Mouse (Mus musculus) heart, embryonic 14.5 days (tissue): ENCODE measurements around the gene Acbd3. TPM values are rescaled to one million over a fixed set of nuclear protein-coding genes. Genes with fewer than 3 reads are reported as not detected.
A peak's percentile ranks its signal among the peaks of the same experiment; 100 is the strongest.

ENCODE experiments used
- ATAC-seq: fragments of 200-750 bp; cut with Nextera tagmentation; 2 replicates; pipeline ENCODE4 v1.8.0; 2017; ENCODE audit warnings: low read depth, moderate TSS enrichment; ENCODE audit not compliant: insufficient number of reproducible peaks, insufficient read depth, low FRiP score
- H3K27ac ChIP-seq, 2 experiments: fragments of 200-500 bp in 1 of 2; fragments of 300-500 bp in 1 of 2; sonication (generic) in 1 of 2; replicated peaks in 1 of 2; 2 replicates each; pipeline ENCODE4 v1.5.1; 2012 to 2014; ENCODE audit warnings: low read depth in 2 of 2, low read length in 2 of 2, control low read depth in 1 of 2, mild to moderate bottlenecking in 1 of 2, mixed read lengths in 1 of 2; ENCODE audit not compliant: control insufficient read depth in 1 of 2, insufficient read depth in 1 of 2
- H3K27me3 ChIP-seq: fragments of 300-500 bp; sonication (generic); 2 replicates; pipeline ENCODE4 v1.6.1; 2014; ENCODE audit warnings: mild to moderate bottlenecking, low read length, control low read depth; ENCODE audit not compliant: control insufficient read depth, insufficient read depth
- H3K36me3 ChIP-seq: fragments of 300-500 bp; sonication (generic); 2 replicates; pipeline ENCODE4 v1.6.1; 2014; ENCODE audit warnings: mild to moderate bottlenecking, control low read depth, low read length, mixed read lengths; ENCODE audit not compliant: control insufficient read depth, insufficient read depth
- H3K4me1 ChIP-seq, 2 experiments: fragments of 200-500 bp in 1 of 2; fragments of 300-500 bp in 1 of 2; sonication (generic) in 1 of 2; 2 replicates each; pipeline ENCODE4 v1.6.1; 2012 to 2014; ENCODE audit warnings: low read length in 2 of 2, control low read depth in 1 of 2, mixed read lengths in 1 of 2; ENCODE audit not compliant: control insufficient read depth in 2 of 2, insufficient read depth in 2 of 2
- H3K4me2 ChIP-seq: fragments of 300-500 bp; sonication (generic); 2 replicates; pipeline ENCODE4 v1.6.1; 2014; ENCODE audit warnings: mild to moderate bottlenecking, low read length
- H3K4me3 ChIP-seq, 2 experiments: fragments of 200-500 bp in 1 of 2; fragments of 300-500 bp in 1 of 2; sonication (generic) in 1 of 2; 2 replicates each; pipeline ENCODE4 v1.5.1; 2012 to 2014; ENCODE audit warnings: low read length in 2 of 2, mild to moderate bottlenecking in 2 of 2, control low read depth in 1 of 2, low read depth in 1 of 2, moderate library complexity in 1 of 2; ENCODE audit not compliant: control insufficient read depth in 1 of 2, insufficient read depth in 1 of 2
- H3K9ac ChIP-seq: fragments of 300-500 bp; sonication (generic); 2 replicates; pipeline ENCODE4 v1.6.1; 2014; ENCODE audit warnings: mild to moderate bottlenecking, low read length
- H3K9me3 ChIP-seq: fragments of 300-500 bp; sonication (generic); 2 replicates; pipeline ENCODE4 v1.6.1; 2016; ENCODE audit warnings: low read length, control low read depth; ENCODE audit not compliant: control insufficient read depth
- WGBS: fragments of 180-500 bp; shearing (Covaris S2); extraction: QIAGEN DNeasy Blood & Tissue Kit; methylation state at CpG from one replicate; pipeline ENCODE4 v1.1.7; 2014; 5-methylcytosine and 5-hydroxymethylcytosine counted together
- polyA plus RNA-seq: library from polyadenylated mRNA; unstranded; fragments of >200 nt; fragmentation: Nextera tagmentation; extraction: Ambion mirVana; gene quantifications from 2 replicates; pipeline ENCODE4 v1.2.1, GENCODE M21; 2014

The Acbd3 gene
- polyA plus RNA-seq, 1 experiment from 2014 or later, result 23.7 TPM

GRCm38 (mm10) chr1:180799253-180799652, 73.4 kb downstream of the Acbd3 start:
- no peak overlapping the region for H3K9ac ChIP-seq
- H3K4me2 ChIP-seq, result no peak overlapping the region
- H3K4me1 ChIP-seq, result peaks cover 0 to 6% of the 10 kb centered on the region in 2 experiments; a peak in 1 of 4 replicates
- H3K36me3 ChIP-seq, result peaks cover 36% of the 10 kb centered on the region
- ATAC-seq, result no peak
- WGBS, result 85% methylated on average over 5 of the region's 5 CpGs
- H3K4me3 ChIP-seq, result no peak overlapping the region
- H3K27ac ChIP-seq, result no peak overlapping the region
- peaks cover 6% of the 10 kb centered on the region; the same call in 1 of the 2 replicates for H3K9me3 ChIP-seq
- H3K27me3 ChIP-seq, result no peaks in the 10 kb centered on the region

- Histone ChIP-seq H3K4me3 (no peak overlapping the region), H3K4me2 (no peak overlapping the region), H3K9ac (no peak overlapping the region), H3K4me1 (peaks cover 0 to 6% of the 10 kb centered on the region in 2 experiments; a peak in 1 of 4 replicates), H3K9me3 (peaks cover 6% of the 10 kb centered on the region; the same call in 1 of the 2 replicates), H3K27me3 (no peaks in the 10 kb centered on the region), H3K36me3 (peaks cover 44% of the 10 kb centered on the region), H3K27ac (no peak overlapping the region)
- no peak for ATAC-seq
- WGBS, result 95% methylated on average over 5 of the region's 5 CpGs
Observed at GRCm38 (mm10) chr1:180800022-180800421, 74.2 kb downstream of the Acbd3 start.

DNA sequence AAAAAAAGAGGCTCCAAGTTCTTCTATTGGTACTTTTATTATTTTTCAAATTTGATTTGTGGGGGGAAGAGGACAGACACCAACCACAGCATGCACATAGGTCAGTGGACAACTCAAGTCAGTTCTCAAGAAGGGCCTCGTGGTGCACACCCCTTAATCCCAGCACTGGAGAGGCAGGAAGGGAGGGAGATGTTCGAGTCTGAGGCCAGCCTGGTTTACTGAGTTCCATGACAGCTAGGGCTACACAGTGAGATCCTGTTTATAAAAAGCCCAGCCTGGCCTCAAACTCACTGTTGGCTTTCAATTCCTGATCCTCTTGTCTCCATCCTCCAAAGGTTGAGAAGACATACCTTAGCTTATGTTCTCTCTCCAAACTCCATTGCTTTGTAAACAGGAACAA, 75.0 kb downstream of the Acbd3 start:
- no peak for ATAC-seq
- Histone ChIP-seq H3K9me3 (peaks cover 6% of the 10 kb centered on the region; the same call in 1 of the 2 replicates), H3K36me3 (peaks cover 52% of the 10 kb centered on the region), H3K27me3 (no peaks in the 10 kb centered on the region), H3K4me1 (peaks cover 0 to 6% of the 10 kb centered on the region in 2 experiments; a peak in 1 of 4 replicates), H3K27ac (no peak overlapping the region), H3K4me3 (no peak overlapping the region), H3K4me2 (no peak overlapping the region), H3K9ac (no peak overlapping the region)
- 51% methylated on average over 2 of the region's 2 CpGs for whole genome bisulfite sequencing

GRCm38 (mm10) chr1:180801466-180801994, 75.7 kb downstream of the Acbd3 start:
- Histone ChIP-seq H3K4me1 (peaks cover 0 to 6% of the 10 kb centered on the region in 2 experiments; a peak in 1 of 4 replicates), H3K36me3 (peaks cover 59% of the 10 kb centered on the region), H3K27me3 (no peaks in the 10 kb centered on the region), H3K9me3 (peaks cover 6% of the 10 kb centered on the region; the same call in 1 of the 2 replicates), H3K4me2 (no peak overlapping the region), H3K9ac (no peak overlapping the region), H3K27ac (peak overlapping the region; percentile 10 to 55; a peak in 3 of 4 replicates), H3K4me3 (no peak overlapping the region)
- peak; percentile 15; the same call in 1 of the 2 replicates for ATAC-seq
- 49% methylated on average over 3 of the region's 3 CpGs for WGBS

Other genes starting within 250 kb of the Acbd3 start
- gene Stum, start 242.5 kb upstream of the Acbd3 start, polyA plus RNA-seq, result 0.45 and 0.97 TPM in 2 replicates
- 78.1 and 85.2 TPM in 2 replicates for gene Parp1, start 157.1 kb upstream of the Acbd3 start, polyA plus RNA-seq
- 13.8 and 15.1 TPM in 2 replicates for gene Lin9, start 84.9 kb upstream of the Acbd3 start, polyA plus RNA-seq
- gene Mixl1, start 29.0 kb upstream of the Acbd3 start, polyA plus RNA-seq, result 0.14 TPM in 1 of 2 replicates, not detected in the other
- gene H3f3a, start 87.9 kb downstream of the Acbd3 start, polyA plus RNA-seq, result 1,749 and 1,827 TPM in 2 replicates
- gene Sde2, start 125.1 kb downstream of the Acbd3 start, polyA plus RNA-seq, result 22.3 TPM in 2 replicates
- not detected in 2 replicates for gene Lefty2, start 167.1 kb downstream of the Acbd3 start, polyA plus RNA-seq
- gene Pycr2, start 178.2 kb downstream of the Acbd3 start, polyA plus RNA-seq, result 42.1 and 46.0 TPM in 2 replicates
- 1.1 and 1.5 TPM in 2 replicates for gene Lefty1, start 209.0 kb downstream of the Acbd3 start, polyA plus RNA-seq
- gene Tmem63a, start 216.3 kb downstream of the Acbd3 start, polyA plus RNA-seq, result 9.1 and 9.3 TPM in 2 replicates